Mouse (Mus musculus): ENCODE measurements at regions not wholly inside any gene's neighbourhood (a gene's known extent, or its start where the extent isn't known, plus 50 kb on each side); places are given as distances from the start of the nearest gene placed in this dataset.
"Not testable (repeated sequence)": the region's sequence is repeated elsewhere in the genome, so short reads cannot be mapped to it uniquely, and the experiment has no call there.

- ATAC-seq = 0 out of 2 replicates have a peak, but pooled peaks have one; percentile 47
- H3K27me3 ChIP-seq (replicated peaks; ENCODE audit: control insufficient read depth, insufficient read depth, low read length); H3K4me1 ChIP-seq (replicated peaks; ENCODE audit: control insufficient read depth, insufficient read depth, low read length); H3K9ac ChIP-seq (ENCODE audit: low read depth, low read length); H3K36me3 ChIP-seq (ENCODE audit: control insufficient read depth, insufficient read depth); H3K27ac ChIP-seq (ENCODE audit: low read depth, low read length); H3K9me3 ChIP-seq (ENCODE audit: control insufficient read depth): not testable (repeated sequence)
- peak overlapping the region; percentile 27 for H3K4me3 ChIP-seq (ENCODE audit: low read depth, low read length)
- no CpG with 5 or more reads among the region's 44 CpGs for WGBS
- H3K4me2 ChIP-seq (replicated peaks; ENCODE audit: low read depth) = peak overlapping the region; percentile 52; the same call in 1 of the 2 replicates
Measured at GRCm38 (mm10) chr12:23968968-23969367, 128.1 kb downstream of the 9030624G23Rik start.

All from intestine, postnatal 0 days (tissue).